Mouse (Mus musculus) mouse embryonic stem cell (cell line): Measurements from ENCODE around the gene Nfya.

Experiments
- in situ Hi-C, 2 experiments: fragments of 300-500 bp; cut with MboI; formaldehyde crosslinking; loops; 1 replicate in 1 of 2; 3 replicates in 1 of 2; pipeline ENCODE4 v1.14.3; 2019 to 2020; ENCODE audit warnings: low sequenced_read_pairs in 2 of 2, low pct_unique_long_range_greater_than_20kb in 1 of 2, mixed read lengths in 1 of 2; ENCODE audit not compliant: unreplicated experiment in 1 of 2

Gene Nfya

GRCm38 (mm10) chr17:48432158-48432980 lies 22.7 kb upstream of the Nfya start, which contains the start of gene Apobec2:
TSS of gene Apobec2 (minus strand) at chr17:48432930.
- in situ Hi-C loops, result no loop called here

GRCm38 (mm10) chr17:48431054-48431453 lies 21.3 kb upstream of the Nfya start:
- in situ Hi-C loops, result no loop called here

GRCm38 (mm10) chr17:48430394-48430793 lies 20.7 kb upstream of the Nfya start:
- in situ Hi-C loops, result no loop called here

DNA sequence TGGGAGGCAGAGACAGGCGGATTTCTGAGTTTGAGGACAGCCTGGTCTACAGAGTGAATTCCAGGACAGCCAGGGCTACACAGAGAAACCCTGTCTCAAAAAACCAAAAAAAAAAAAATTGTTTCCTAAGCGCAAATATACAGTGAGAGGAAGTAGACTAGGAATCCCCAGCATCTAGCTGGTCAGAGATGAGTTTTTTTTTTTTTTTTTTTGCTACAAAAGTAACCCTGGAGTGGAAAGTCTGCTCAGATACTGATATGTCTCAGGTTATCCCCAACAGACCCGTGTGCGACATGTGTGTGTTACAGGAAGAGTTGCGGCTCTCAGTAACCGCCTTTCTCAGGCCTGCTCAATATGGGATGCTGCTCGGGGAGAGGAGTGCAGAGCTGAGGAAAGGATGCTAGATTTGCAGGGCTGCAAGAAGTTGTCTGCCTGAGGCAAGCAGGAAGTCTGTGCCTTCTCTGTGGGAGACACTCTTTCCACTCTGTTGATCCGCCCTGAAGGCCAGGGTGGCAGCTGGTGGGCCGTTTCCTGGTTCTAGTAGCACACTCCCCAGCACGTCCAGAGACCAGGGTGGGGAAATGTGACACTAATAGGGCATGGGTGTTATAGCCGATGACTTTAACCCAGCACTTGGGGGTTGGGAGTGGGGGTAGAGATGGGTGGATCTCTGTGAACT lies 18.3 kb upstream of the Nfya start:
- in situ Hi-C loops, result no loop called here

DNA sequence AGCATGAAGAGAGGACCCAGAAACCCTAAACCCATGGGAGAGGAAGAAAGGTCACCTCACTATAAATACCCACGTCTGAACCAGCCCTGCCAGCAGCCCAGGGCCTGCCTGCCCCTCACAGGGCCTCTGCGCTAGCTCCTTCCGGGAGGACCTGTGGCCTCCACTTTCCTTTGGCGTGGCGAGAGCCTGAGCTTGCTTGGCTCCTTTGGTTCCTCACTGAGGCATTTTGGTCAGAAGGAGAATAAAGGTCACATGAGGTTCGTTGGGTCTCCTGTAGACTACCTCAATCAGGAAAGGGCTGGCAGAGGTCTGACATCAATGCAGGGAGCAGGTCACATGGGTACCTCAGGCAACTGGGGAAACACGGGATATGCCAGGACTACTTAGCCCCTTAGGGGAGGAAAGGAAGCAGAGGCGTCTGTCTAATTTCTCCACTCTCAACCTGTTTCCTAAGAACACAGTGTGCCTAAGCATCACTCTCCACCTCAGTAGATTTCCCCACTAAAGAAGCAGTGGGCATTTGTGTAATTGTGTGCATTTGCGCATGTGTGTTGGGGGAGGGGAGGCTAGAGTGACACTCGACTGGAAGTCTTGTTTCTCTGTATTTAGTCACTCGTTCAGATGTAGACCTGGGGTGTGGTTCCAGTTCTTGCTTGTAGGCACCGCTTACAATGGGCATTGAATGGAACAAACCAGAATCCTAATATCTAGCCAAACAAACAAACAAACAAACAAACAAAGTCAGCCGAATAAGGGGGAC lies 17.5 kb upstream of the Nfya start:
- in situ Hi-C loops, result no loop called here

GRCm38 (mm10) chr17:48425823-48426612 lies 16.3 kb upstream of the Nfya start:
- in situ Hi-C loops, result no loop called here

DNA sequence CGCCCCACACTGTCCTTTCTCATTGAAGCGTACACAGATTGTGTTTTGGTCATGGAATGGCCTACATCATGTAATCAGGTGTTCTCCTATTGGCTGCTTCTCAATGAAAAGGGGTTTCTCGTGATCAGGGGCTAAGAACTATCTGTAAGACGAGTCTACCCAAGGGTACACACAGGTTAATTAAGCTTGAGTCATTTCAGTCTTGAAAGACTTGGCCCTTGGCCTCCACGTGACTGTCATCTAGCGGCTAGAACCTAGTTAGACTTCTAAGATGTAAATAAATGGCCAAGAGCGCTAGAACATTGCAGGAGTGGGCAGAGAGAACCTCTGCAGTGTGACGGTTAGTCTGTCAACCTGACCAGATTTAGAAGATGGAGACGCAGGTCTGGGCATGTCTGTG lies 14.5 kb upstream of the Nfya start:
- in situ Hi-C loops, result no loop called here

GRCm38 (mm10) chr17:48419571-48419970 lies 9.9 kb upstream of the Nfya start:
- in situ Hi-C loops, result no loop called here

GRCm38 (mm10) chr17:48418781-48419180 lies 9.1 kb upstream of the Nfya start:
- in situ Hi-C loops, result no loop called here

- in situ Hi-C loops, result no loop called here
These were observed 8.5 kb upstream of the Nfya start for GRCm38 (mm10) chr17:48418174-48418573.

GRCm38 (mm10) chr17:48417521-48417920 lies 7.8 kb upstream of the Nfya start:
- in situ Hi-C loops, result no loop called here

- in situ Hi-C loops, result no loop called here
These were observed 6.9 kb upstream of the Nfya start for GRCm38 (mm10) chr17:48416425-48417195.

GRCm38 (mm10) chr17:48416011-48416410 lies 6.3 kb upstream of the Nfya start:
- in situ Hi-C loops, result no loop called here

DNA sequence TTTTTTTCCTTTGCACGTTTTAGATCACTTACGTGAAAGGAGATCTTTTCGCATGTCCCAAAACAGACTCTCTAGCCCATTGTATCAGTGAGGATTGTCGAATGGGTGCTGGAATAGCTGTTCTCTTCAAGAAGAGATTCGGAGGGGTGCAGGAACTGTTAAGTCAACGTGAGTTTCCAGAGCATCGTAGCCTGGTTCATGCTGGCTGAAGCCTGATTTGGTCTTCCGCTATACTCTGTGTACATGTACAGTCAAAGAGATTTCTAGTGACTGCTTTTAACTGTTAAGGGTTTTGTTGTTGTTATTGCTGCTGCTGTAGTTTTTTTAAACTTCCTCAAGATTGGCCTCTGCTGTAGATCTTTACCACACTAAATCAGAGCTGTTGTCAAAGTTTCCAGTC lies 1.5 kb upstream of the Nfya start:
- in situ Hi-C loops, result no loop called here

GRCm38 (mm10) chr17:48410299-48410785 lies 636 bp upstream of the Nfya start:
- in situ Hi-C loops, result no loop called here

- in situ Hi-C loops, result no loop called here
These were observed 997 bp downstream of the Nfya start for GRCm38 (mm10) chr17:48408526-48409291.

DNA sequence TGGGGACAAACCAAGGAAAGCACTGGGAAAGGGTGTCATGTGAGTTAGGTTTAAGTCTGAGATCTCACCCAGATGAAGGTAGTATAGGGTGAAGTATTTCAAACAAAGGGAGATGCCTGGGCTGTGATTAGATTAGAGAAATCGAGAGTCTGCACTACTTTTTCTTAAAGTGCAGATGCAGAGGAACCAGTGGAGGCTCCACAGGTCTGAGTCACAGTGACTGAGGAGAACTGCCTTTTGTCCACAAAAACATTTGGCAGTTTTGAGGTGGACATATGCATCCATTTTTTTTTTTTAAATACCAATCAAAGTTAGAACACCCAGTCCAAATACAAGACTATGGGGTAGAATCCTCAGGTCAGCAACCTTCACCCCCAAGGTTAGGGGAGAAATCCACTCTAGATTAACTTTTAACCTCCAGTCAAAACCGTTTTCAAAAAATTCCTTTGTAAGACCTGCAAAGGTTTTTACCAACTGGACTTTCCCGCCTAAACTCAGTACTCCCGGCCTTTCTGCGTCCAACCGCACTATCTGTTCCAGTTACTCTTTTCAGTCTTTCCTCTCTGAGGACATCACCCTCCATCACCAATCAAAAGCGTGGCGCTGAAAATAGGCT lies 1.7 kb downstream of the Nfya start:
- in situ Hi-C loops, result no loop called here
